Mouse (Mus musculus) cerebellum, adult 2 months (tissue): ENCODE results near the gene Nme3.

ENCODE experiments used
- CTCF ChIP-seq: fragments of 200-500 bp; IDR thresholded peaks from 2 replicates; pipeline ENCODE4 v1.5.1; 2011; ENCODE audit warnings: low read depth, mild to moderate bottlenecking, control low read depth, low read length, moderate library complexity, borderline replicate concordance; ENCODE audit not compliant: insufficient read depth
- POLR2A ChIP-seq: fragments of 200-500 bp; IDR thresholded peaks from 2 replicates; pipeline ENCODE4 v1.6.1; 2011; ENCODE audit warnings: low read length, control low read depth, borderline replicate concordance; ENCODE audit not compliant: insufficient read depth

DNA sequence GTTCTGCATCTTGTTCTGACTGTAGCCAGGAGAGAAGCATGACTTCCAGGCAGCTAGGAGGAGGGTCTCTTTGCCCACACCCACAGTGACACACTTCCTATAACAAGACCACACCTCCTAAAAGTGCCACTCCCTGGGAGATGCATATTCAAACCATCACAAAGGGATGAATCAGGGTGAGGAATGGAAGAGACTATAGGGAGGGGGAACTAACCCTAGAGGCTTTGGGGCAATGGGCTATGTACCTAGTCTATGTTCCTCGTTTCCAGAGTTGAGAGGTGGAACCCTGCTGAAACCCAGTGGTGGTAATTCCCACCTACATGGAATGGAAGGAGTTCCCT, 21.9 kb upstream of the Nme3 start:
- TF ChIP-seq POLR2A (no peak), CTCF (no peak)
